Mouse (Mus musculus): ENCODE measurements around the gene Pklr. TPM values are rescaled to one million over a fixed set of nuclear protein-coding genes. Genes with fewer than 3 reads are reported as not detected.
A peak's percentile ranks its signal among the peaks of the same experiment; 100 is the strongest.

Pklr gene
- total RNA-seq, 2 experiments from 2014 or later: not detected

DNA sequence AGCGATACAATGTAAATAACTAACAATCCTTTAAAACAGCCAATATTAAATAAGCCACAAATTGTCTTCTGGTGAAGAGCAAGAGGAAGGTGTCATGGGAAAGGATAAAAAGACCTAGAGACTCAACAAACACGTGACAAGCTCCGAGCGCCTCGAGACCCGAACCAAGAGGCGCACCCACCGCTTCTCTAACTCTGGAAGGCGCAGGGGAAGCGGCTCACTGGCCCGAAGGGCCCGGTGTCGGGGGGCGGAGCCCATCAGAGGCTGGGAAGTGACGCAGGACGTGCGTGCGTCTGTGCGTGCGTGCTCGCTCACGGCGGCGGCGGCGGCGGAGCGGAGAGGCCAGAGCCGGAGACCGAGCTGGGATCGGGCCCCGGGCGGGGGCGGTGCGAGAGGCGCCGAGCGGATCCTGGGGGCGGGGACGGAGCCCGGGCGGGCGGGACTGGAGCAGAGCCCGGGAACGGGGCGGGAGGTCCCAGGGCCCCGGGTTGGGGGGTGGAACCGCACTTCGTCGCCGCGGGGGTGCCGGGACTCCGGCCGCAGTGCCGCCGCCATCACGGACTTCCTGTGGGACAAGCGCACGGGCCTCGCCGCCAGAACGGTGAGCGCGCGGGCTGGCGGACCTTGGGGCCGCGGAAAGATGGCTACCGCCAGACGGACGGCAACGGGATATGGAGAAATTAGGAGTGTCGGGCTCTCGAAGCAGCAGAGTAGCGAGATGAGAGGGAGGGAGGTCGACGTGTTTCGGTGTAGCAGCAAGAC, 28.7 kb downstream of the Pklr start, which contains the start of gene Clk2:
Clk2 (plus strand) TSS at position 290 of the 762 bp plus-strand sequence.
- DNase-seq: peak; percentile 95 to 97

GRCm38 (mm10) chr3:89165268-89165870, 29.4 kb downstream of the Pklr start:
- no peak for DNase-seq

DNA sequence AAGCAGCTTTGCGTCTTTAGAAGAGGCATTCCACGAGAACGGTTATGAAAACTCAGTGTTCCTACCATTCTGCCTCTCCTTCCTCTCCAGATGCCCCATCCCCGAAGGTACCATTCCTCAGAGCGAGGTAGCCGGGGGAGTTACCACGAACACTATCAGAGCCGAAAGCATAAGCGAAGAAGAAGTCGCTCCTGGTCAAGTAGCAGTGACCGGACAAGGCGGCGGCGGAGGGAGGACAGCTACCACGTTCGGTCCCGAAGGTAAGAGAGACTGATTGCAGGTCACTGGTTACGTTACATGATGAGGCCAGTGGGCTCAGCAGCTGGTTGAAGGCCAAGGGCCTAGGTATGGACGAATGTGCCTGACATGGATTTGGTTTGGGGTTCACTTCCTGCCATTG, 31.0 kb downstream of the Pklr start:
- DNase-seq: no peak

DNA sequence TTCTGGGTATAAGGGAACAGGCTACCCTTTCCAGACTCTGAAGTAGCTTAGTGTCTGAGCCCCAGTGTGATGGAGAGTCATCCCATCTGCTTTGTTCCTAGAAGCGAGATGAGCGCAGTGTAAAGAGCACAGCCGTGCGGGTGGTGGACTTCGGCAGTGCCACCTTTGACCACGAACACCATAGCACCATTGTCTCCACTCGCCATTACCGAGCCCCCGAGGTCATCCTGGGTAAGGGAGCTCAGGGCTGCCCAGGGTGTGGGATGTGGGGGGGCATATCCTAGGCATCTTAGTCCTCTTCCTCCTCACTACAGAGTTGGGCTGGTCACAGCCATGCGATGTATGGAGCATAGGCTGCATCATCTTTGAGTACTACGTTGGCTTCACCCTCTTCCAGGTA, 38.9 kb downstream of the Pklr start:
- no peak for DNase-seq

DNA sequence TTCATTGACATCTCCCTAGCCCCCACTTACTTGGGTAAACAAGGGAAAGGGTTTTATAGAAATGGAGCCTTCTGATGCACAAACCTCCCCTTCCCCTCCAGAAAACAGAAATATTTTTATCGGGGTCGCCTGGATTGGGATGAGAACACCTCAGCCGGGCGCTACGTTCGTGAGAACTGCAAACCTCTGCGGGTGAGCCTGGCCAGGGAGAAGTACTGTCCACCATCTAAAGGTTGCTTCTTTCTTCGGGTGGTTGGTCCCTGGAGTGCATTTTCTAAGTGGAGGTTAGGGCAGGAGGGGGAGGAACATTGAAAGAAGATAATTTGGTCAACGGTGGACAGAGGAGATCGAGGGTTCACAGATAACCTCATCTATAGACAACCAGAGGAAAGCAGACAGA, 39.6 kb downstream of the Pklr start:
- no peak for DNase-seq

- DNase-seq: no peak
Measured at GRCm38 (mm10) chr3:89176421-89176820, 40.5 kb downstream of the Pklr start.

DNA sequence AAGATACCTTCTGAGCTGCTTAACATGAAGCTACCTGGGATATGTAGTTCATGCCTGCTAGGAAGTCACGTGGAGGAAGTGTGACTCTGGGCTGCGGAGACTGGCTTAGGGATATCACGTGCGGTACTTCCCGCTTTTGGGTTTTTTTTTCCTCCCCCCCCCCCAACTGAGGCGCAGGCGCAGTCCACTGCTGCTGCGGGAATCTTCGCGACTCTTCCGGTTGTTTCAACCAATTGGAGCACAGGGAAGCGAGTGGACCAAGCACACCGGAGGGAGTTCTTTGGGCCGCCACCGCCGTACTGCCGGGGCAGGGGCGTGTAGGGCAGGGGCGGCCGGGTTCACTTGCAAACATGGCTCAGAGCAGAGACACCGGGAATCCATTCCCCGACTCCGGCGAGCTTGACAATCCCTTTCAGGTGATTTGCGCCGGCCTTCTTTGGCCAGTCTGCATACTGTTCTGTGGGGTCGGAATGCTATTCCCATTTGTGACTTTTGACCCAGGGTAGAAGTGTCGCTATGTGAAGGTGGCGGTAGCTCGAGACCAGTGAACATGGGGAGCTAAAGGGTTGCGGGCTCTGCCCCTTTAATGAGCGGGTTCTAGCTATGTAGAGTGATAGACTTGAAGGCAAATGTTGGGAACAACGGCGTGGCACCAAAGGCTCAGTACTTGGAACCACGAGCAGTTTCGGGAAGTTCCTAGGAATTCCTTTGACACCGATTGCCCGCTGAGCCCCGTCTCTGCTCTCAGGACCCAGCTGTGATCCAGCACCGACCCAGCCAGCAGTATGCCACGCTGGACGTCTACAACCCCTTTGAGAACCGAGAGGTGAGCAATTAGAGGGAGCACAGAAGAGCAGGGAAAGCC, 41.5 kb downstream of the Pklr start, which contains the start of gene Scamp3:
Scamp3 (plus strand) TSS at position 232 of the 865 bp plus-strand sequence.
- DNase-seq: peak; percentile 88 to 94

GRCm38 (mm10) chr3:89178107-89178385, 42.1 kb downstream of the Pklr start:
- no peak for DNase-seq

GRCm38 (mm10) chr3:89179056-89179455, 43.1 kb downstream of the Pklr start:
- no peak for DNase-seq

- DNase-seq: no peak
Measured at GRCm38 (mm10) chr3:89181749-89182500, 46.0 kb downstream of the Pklr start.

DNA sequence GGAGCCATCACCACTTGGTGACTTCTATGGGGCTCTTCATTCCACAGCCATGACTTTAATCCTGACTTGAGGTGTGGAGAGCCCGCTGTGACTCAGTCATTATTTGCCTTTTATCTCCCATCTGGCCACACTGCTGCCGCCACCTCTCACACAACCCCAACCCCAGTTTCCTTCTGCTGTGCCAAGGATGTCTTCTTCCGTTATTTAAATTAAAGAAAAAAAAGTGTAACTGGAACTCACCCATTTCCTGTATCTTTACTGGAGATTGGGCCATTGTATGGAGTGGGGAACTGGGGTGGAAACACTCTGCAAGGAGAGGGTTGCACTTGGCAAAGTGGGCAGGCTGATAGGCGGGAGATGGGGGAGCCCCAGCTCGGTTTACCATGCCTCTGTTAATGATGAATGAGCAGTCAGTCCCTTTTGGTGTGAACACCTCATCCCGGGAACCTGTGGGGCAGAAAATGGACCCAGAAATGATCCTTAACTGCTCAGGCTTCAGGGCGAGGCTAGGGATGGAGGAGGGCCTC, 46.7 kb downstream of the Pklr start:
- no peak for DNase-seq

- DNase-seq: peak; percentile 87 to 91
Measured at GRCm38 (mm10) chr3:89183058-89183958, 47.4 kb downstream of the Pklr start, which contains the start of gene Fam189b. Gene Fam189b (plus strand): TSS chr3:89183143.

GRCm38 (mm10) chr3:89183959-89184315, 48.0 kb downstream of the Pklr start:
- no peak for DNase-seq

DNA sequence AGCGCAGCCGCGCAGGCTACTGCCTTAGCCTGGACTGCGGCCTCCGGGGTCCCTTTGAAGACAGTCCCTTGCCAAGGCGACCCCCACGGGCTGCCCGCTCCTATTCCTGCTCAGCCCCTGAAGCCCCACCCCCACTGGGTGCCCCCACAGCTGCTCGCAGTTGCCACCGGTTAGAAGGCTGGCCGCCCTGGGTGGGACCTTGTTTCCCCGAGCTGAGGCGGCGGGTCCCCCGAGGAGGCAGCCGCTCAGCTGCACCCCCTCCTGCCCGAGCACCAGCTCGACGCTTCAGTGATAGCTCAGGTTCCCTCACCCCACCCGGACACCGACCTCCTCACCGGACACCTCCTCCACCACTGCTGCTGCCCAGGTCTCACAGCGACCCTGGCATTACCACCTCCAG, 51.3 kb downstream of the Pklr start:
- DNase-seq: no peak

- DNase-seq: no peak
Measured at GRCm38 (mm10) chr3:89187690-89188477, 51.9 kb downstream of the Pklr start.

- DNase-seq: no peak
Measured at GRCm38 (mm10) chr3:89188478-89188875, 52.5 kb downstream of the Pklr start.

DNA sequence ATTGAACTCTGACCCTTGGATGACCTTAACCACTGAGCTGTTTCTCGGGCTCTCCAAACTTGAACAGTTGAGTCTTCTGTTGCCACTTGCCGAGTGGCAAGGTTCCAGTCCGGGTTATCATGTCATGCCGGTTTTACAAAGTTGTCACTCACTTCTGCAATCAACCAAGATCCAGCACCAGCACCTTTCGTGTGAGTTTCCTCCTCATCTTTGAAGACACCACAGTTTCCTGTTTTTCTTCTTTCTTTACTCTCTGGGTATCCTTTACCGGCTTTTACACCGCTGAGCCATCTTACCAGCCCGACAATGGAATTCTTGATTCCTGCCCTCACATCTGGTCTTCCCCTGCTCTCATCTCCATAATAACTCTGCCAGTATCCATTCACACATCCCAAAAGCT, 54.5 kb downstream of the Pklr start:
- no peak for DNase-seq

- no peak for DNase-seq
Measured at GRCm38 (mm10) chr3:89193351-89193750, 57.4 kb downstream of the Pklr start.

DNA sequence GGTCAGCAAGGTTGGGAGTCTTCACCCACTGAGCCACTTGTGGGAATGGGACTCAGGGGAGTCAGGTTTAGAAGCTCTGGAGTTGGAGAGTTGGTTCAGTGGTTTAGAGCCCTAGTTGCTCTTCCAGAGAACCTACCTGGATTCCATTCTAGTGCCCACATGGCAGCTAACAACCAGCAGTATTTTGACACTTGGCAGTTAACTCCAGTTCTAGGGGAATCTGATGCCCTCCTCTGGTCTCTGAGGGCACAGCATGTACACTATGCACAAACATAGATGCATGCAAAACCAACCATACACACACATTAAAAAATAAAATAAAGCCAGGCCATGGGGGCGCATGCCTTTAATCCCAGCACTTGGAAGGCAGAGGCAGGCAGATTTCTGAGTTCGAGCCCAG, 57.9 kb downstream of the Pklr start:
- DNase-seq: no peak

Measured in heart, adult 18-20 months (tissue).